Mouse (Mus musculus) heart, postnatal 14 days (tissue): ENCODE data around the gene B3galt2. TPM values are rescaled to one million over a fixed set of nuclear protein-coding genes. Genes with fewer than 3 reads are reported as not detected.

Source experiments
- DNase-seq, 2 experiments: peaks; one replicate each; pipeline ENCODE4 v3.0.0; 2021 to 2022
- intact Hi-C: fragments of 180-260 bp; cut with DNase I; formaldehyde crosslinking; loops from one replicate; pipeline ENCODE4 v1.15.1; 2025
- total RNA-seq, 2 experiments: library from RNA; stranded (reverse); gene quantifications; 2 replicates each; pipeline ENCODE4 v1.2.3; 2021

The B3galt2 gene
- total RNA-seq, 2 experiments from 2014 or later = 0.46 to 0.69 TPM

DNA sequence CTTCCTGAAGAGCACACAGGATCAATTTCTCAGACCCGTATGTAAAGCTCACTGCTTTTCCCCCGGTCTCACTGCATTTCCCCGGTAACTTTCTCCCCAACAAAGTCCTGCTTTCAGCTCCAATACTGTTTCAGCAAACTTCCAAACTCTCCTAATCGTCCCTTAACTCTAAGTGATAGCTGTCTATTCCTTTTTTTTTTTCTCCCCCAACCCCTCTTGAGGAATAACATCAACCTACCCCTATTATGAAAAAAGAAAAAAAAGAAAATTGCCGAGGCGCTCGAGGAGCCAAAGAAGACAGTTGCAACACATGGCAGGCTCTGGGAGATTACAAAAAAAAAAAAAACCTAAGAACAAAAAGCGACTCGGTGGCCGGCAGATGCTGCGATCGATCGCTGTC, 61.3 kb downstream of the B3galt2 start:
- DNase-seq = no peak
- intact Hi-C loops = loop anchor here (10.0 kb wide), 1 partner anchor 453 kb away; no protein-coding TSS in a partner anchor

- intact Hi-C loops = loop anchor here (10.0 kb wide), 1 partner anchor 453 kb away; no protein-coding TSS in a partner anchor
- DNase-seq = peak in 1 of 2 experiments; percentile 60
Measured at GRCm38 (mm10) chr1:143702141-143702740, 61.8 kb downstream of the B3galt2 start.

DNA sequence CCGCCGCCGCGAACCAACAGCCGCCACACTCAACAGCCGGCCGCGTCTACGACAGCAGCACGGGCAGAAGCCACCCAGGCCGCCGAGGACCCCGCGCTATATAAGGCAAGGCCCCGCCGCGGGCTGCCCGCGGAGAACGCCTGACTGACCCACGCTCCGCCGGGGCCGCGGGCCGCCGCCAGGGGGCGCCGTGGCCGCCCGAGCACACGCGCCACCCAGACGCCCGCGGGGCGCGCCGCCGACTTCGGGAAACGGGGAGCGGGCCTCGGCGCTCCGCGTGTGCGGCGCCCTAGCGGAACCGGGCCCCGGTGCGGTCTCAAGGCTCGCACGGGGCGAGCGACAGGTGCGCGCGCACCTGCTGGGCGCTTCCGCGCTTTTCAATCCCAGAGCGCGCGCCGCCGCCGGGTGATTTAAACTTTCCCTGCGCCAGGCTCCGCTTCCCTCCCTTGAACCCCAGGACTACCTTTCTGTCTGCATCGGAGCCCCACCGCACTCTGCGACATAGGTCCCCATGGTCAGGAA, 62.3 kb downstream of the B3galt2 start, which contains the start of gene Cdc73:
Cdc73 (minus strand) TSS at position 153 of the 522 bp plus-strand sequence.
- intact Hi-C loops = loop anchor here (1.0 to 10.0 kb wide), 2 partner anchors 36 to 452 kb away; no protein-coding TSS in a partner anchor

More for the DNA sequence above, 62.3 kb downstream of the B3galt2 start, which contains the start of gene Cdc73:
- DNase-seq = peak; percentile 93 to 97

Other genes starting within 250 kb of the B3galt2 start
- 10 to 100 TPM; 50.5 to 55.3 TPM for gene Cdc73, start 62.2 kb downstream of the B3galt2 start, total RNA-seq
- 10 to 100 TPM; 79.0 to 81.9 TPM for gene Glrx2, start 75.7 kb downstream of the B3galt2 start, total RNA-seq
- gene Trove2, start 136.4 kb downstream of the B3galt2 start, total RNA-seq = 1 to 10 TPM; 9.6 to 9.7 TPM
- 10 to 100 TPM; 16.2 to 19.3 TPM for gene Uchl5, start 136.6 kb downstream of the B3galt2 start, total RNA-seq